Mouse (Mus musculus) ES-E14 (cell line): ENCODE measurements around the gene Colgalt1.

Source experiments
- CHD2 ChIP-seq: IDR thresholded peaks from 2 replicates; pipeline ENCODE4 v1.6.1; 2014; ENCODE audit warnings: mild to moderate bottlenecking, low read depth, low read length, inconsistent platforms
- HCFC1 ChIP-seq: IDR thresholded peaks from 2 replicates; pipeline ENCODE4 v1.6.1; 2012; ENCODE audit warnings: low read length, inconsistent platforms, borderline replicate concordance; ENCODE audit not compliant: insufficient read depth
- MAFK ChIP-seq: IDR thresholded peaks from 2 replicates; pipeline ENCODE4 v1.6.1; 2014; ENCODE audit warnings: mild to moderate bottlenecking, low read depth, low read length, inconsistent platforms; ENCODE audit not compliant: insufficient read depth
- ZNF384 ChIP-seq: IDR thresholded peaks from 2 replicates; pipeline ENCODE4 v1.6.1; 2012; ENCODE audit warnings: low read depth, low read length, inconsistent platforms

DNA sequence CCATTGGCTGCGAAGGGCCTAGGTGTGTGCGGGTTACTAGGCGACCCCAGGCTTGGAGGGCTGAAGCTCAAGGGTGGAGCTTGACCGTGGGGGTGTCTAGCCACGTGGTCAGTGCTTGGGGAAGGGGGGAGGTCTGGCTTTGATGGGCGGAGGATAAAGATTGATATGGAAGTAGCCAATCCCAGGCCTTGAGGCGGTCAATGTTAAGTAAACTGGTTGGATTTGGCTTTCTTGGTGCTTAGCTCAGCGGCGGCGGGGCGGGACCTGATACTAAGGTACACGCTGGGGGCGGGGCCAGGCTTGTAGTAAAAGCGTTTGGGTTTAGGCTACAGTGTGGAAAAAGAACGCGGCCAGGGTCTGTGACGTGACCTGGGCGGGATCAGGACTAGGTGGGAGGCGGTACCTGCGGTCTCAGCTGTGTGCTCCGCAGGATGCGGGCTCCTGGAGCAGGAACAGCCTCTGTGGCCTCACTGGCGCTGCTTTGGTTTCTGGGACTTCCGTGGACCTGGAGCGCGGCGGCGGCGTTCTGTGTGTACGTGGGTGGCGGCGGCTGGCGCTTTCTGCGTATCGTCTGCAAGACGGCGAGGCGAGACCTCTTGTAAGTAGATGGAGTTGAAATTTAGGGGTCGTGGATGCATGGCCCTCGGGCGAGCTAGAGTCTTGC lies 40.4 kb upstream of the Colgalt1 start:
- TF ChIP-seq ZNF384 (no peak), HCFC1 (no peak; the same call in 1 of the 2 replicates), CHD2 (no peak), MAFK (0 out of 2 replicates have a peak, but pooled peaks have one; percentile 6)
